Mouse (Mus musculus): ENCODE measurements around the gene Lman1l.

The Lman1l gene

GRCm38 (mm10) chr9:57620674-57621073 is at the start of gene Lman1l:
Gene Lman1l (minus strand): TSS chr9:57620774.
- DNase-seq (ENCODE audit: low spot score): no peak

- no peak for DNase-seq (ENCODE audit: low spot score)
Measured at GRCm38 (mm10) chr9:57669566-57669965, 49.0 kb upstream of the Lman1l start.

- DNase-seq (ENCODE audit: low spot score): no peak
Measured at GRCm38 (mm10) chr9:57668277-57668676, 47.7 kb upstream of the Lman1l start.

GRCm38 (mm10) chr9:57667817-57668216 is 47.2 kb upstream of the Lman1l start:
- DNase-seq (ENCODE audit: low spot score): no peak

GRCm38 (mm10) chr9:57667136-57667535 is 46.6 kb upstream of the Lman1l start:
- no peak for DNase-seq (ENCODE audit: low spot score)

- no peak for DNase-seq (ENCODE audit: low spot score)
Measured at GRCm38 (mm10) chr9:57666536-57666935, 46.0 kb upstream of the Lman1l start.

GRCm38 (mm10) chr9:57664616-57665015 is 44.0 kb upstream of the Lman1l start:
- no peak for DNase-seq (ENCODE audit: low spot score)

GRCm38 (mm10) chr9:57661552-57661951 is 41.0 kb upstream of the Lman1l start:
- DNase-seq (ENCODE audit: low spot score): no peak

- DNase-seq (ENCODE audit: low spot score): no peak
Measured at GRCm38 (mm10) chr9:57660501-57660900, 39.9 kb upstream of the Lman1l start.

GRCm38 (mm10) chr9:57659774-57660173 is 39.2 kb upstream of the Lman1l start:
- DNase-seq (ENCODE audit: low spot score): peak; percentile 37

GRCm38 (mm10) chr9:57658970-57659369 is 38.4 kb upstream of the Lman1l start:
- no peak for DNase-seq (ENCODE audit: low spot score)

GRCm38 (mm10) chr9:57657843-57658242 is 37.3 kb upstream of the Lman1l start:
- no peak for DNase-seq (ENCODE audit: low spot score)

GRCm38 (mm10) chr9:57656631-57657350 is 36.2 kb upstream of the Lman1l start:
- no peak for DNase-seq (ENCODE audit: low spot score)

GRCm38 (mm10) chr9:57655749-57656148 is 35.2 kb upstream of the Lman1l start:
- peak; percentile 78 for DNase-seq (ENCODE audit: low spot score)

- no peak for DNase-seq (ENCODE audit: low spot score)
Measured at GRCm38 (mm10) chr9:57654966-57655365, 34.4 kb upstream of the Lman1l start.

GRCm38 (mm10) chr9:57653283-57653682 is 32.7 kb upstream of the Lman1l start, which contains the start of gene Csk:
Gene Csk (minus strand): TSS chr9:57653631.
- DNase-seq (ENCODE audit: low spot score): no peak

GRCm38 (mm10) chr9:57652855-57653254 is 32.3 kb upstream of the Lman1l start:
- DNase-seq (ENCODE audit: low spot score): no peak

GRCm38 (mm10) chr9:57652351-57652750 is 31.8 kb upstream of the Lman1l start:
- no peak for DNase-seq (ENCODE audit: low spot score)

GRCm38 (mm10) chr9:57650786-57651311 is 30.3 kb upstream of the Lman1l start:
- DNase-seq (ENCODE audit: low spot score): no peak

- no peak for DNase-seq (ENCODE audit: low spot score)
Measured at GRCm38 (mm10) chr9:57650130-57650785, 29.7 kb upstream of the Lman1l start.

- no peak for DNase-seq (ENCODE audit: low spot score)
Measured at GRCm38 (mm10) chr9:57647286-57648108, 26.9 kb upstream of the Lman1l start.

GRCm38 (mm10) chr9:57646551-57647103 is 26.1 kb upstream of the Lman1l start:
- DNase-seq (ENCODE audit: low spot score): no peak
